Mouse (Mus musculus) B cell, adult (primary cell): ENCODE results near the gene Ldhal6b. TPM values are rescaled to one million over a fixed set of nuclear protein-coding genes. Genes with fewer than 3 reads are reported as not detected.

Experiments
- total RNA-seq: library from RNA; stranded (reverse); gene quantifications from 4 replicates; pipeline ENCODE4 v1.2.4, GENCODE M21; 2023; ENCODE audit not compliant: inconsistent age

Gene Ldhal6b
- total RNA-seq: 0.86 to 3.4 TPM (median 2.7 TPM) in 4 replicates

DNA sequence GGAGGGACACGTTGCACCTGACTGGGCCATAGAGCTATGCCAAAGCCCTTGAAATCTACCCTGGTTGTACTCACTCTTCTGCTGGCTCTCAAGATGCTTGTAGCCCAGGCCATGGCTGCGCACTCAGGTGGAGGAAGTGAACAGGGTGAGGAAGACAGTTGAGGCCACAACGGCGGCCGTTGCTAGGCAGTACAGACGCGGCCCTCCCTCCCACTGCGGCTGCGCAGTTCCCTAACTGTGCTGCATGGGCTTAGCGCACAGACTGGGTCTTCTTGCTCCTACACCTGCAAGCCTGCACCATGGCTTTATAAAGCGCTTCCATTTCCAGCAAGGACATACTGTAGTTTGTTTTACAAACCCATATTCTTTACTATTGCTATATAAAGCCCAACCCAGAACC is at the start of gene Ldhal6b:
Gene Ldhal6b, minus strand, starts transcription at position 223 of the 400 bp plus-strand sequence.

DNA sequence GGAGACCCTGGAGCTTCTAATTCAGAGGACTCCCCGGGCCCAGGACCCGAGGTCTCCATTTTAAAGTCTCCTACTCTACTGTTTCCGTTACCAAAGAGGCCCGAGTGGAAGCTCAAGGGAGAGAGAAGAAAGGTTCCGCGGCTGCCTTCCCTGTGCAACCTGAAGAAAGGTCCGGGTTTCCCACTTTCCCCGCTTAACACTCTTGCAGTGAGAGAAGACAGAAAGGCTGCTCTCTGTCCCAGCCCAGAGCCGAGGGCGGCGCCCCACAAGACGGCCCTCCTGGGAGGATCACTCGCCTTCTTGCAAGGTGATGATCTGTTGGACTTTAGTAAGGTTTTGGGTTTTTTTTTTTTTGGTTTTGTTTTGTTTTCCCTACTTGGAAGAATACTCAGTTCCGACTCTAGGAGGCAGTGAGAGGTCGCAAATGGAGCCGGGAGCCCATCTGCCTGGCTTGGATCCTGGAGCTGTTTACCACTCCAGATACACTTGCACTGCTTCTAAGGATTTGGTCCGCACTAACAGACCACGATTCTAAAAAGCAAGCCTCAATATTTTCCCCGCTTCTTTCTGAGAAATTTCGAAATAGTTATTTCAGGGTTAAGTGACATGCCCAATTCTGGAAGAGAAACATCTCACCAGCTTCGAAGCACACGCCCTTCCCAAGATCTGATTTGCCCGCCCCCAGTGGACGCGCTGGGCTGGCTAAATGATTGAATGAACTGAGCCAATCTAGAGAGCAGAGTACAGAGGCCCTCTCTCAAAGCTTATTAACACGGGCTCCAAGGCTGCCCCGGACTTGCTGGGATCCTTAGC is 21.8 kb upstream of the Ldhal6b start, which contains the start of gene Tmem242:
Gene Tmem242, minus strand, starts transcription at position 101 of the 813 bp plus-strand sequence.

Other genes starting within 250 kb of the Ldhal6b start
- gene Tmem242, start 21.5 kb upstream of the Ldhal6b start, total RNA-seq: 36.5 to 42.9 TPM (median 41.7 TPM) in 4 replicates
- 14.9 to 16.1 TPM (median 15.7 TPM) in 4 replicates for gene Zdhhc14, start 73.8 kb upstream of the Ldhal6b start, total RNA-seq